Mouse (Mus musculus): Measurements from ENCODE around the gene Khdc1c.

DNA sequence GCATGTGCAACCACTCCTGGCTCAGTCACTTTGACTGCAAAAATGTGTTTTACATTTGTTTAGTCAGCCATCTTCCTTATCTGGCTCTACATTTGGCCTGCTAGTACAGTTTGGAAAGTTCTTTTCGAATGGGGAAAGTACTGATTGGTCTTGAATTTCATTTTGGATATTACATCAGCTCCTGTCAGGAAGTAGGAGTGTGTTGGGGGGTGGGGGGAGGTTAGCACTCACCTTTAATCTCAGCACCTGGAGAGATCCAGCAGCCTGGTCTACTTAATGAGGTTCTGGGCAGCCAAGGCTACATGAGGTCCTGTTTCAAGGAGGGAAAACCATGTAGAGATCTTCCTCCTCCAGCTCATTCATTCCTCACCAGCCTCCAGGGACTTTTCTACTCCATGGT lies 15.1 kb downstream of the Khdc1c start, which contains the start of gene Khdc1b:
- TF ChIP-seq CTCF (IDR thresholded peaks at IDR 0.05; ENCODE audit: insufficient read depth, low read depth, low read length) (no peak), POLR2A (IDR thresholded peaks at IDR 0.05; ENCODE audit: insufficient read depth, low read depth, low read length) (no peak)
